Mouse (Mus musculus) MEL (cell line): ENCODE measurements around the gene Cdh23. TPM values are rescaled to one million over a fixed set of nuclear protein-coding genes. Genes with fewer than 3 reads are reported as not detected.

Source experiments
- DNase-seq: peaks from one replicate; pipeline ENCODE4 v3.0.0; 2011; ENCODE audit warnings: low read depth, low spot score
- H3K27ac ChIP-seq: 2 replicates; pipeline ENCODE4 v1.5.1; 2012; ENCODE audit warnings: low read depth, mild to moderate bottlenecking, control low read depth, low read length, moderate library complexity; ENCODE audit not compliant: control insufficient read depth
- H3K27me3 ChIP-seq, 2 experiments: fragments of 150-350 bp in 1 of 2; sonication (generic) in 1 of 2; 2 replicates each; pipeline ENCODE4 v1.6.1; 2012; ENCODE audit warnings: low read length in 2 of 2, mild to moderate bottlenecking in 2 of 2, improper control_type of control experiment in 1 of 2, moderate library complexity in 1 of 2; ENCODE audit not compliant: insufficient read depth in 2 of 2, control insufficient read depth in 1 of 2
- H3K36me3 ChIP-seq, 2 experiments: 2 replicates each; pipeline ENCODE4 v1.6.1; 2012 to 2014; ENCODE audit warnings: low read length in 2 of 2, improper control_type of control experiment in 1 of 2, inconsistent platforms in 1 of 2, mild to moderate bottlenecking in 1 of 2; ENCODE audit not compliant: insufficient read depth in 2 of 2, control insufficient read depth in 1 of 2
- H3K4me1 ChIP-seq, 2 experiments: fragments of 150-350 bp in 1 of 2; sonication (generic) in 1 of 2; 2 replicates each; pipeline ENCODE4 v1.6.1; 2012; ENCODE audit warnings: low read length in 2 of 2, improper control_type of control experiment in 1 of 2, mild to moderate bottlenecking in 1 of 2; ENCODE audit not compliant: insufficient read depth in 2 of 2, control insufficient read depth in 1 of 2
- H3K4me3 ChIP-seq, 2 experiments: fragments of 150-350 bp in 1 of 2; sonication (generic) in 1 of 2; 2 replicates each; pipeline ENCODE4 v1.5.1; 2012; ENCODE audit warnings: low read depth in 2 of 2, low read length in 2 of 2, mild to moderate bottlenecking in 2 of 2, moderate library complexity in 2 of 2, control low read depth in 1 of 2, improper control_type of control experiment in 1 of 2; ENCODE audit not compliant: control insufficient read depth in 1 of 2, insufficient read depth in 1 of 2
- H3K79me2 ChIP-seq: 2 replicates; pipeline ENCODE4 v1.6.1; 2012; ENCODE audit warnings: mild to moderate bottlenecking, low read length, moderate library complexity; ENCODE audit not compliant: control insufficient read depth, poor library complexity, insufficient read depth
- H3K9ac ChIP-seq: 2 replicates; pipeline ENCODE4 v1.6.1; 2012; ENCODE audit warnings: low read depth, mild to moderate bottlenecking, control low read depth, low read length, moderate library complexity; ENCODE audit not compliant: control insufficient read depth, poor library complexity, severe bottlenecking
- H3K9me3 ChIP-seq: fragments of 150-350 bp; sonication (generic); replicated peaks from 2 replicates; pipeline ENCODE4 v1.6.1; 2012; ENCODE audit warnings: mild to moderate bottlenecking, low read length, improper control_type of control experiment, moderate library complexity; ENCODE audit not compliant: insufficient read depth
- CHD1 ChIP-seq: IDR thresholded peaks from 2 replicates; pipeline ENCODE4 v1.6.1; 2012; ENCODE audit warnings: low read depth, mild to moderate bottlenecking, inconsistent platforms, low read length, improper control_type of control experiment
- CHD2 ChIP-seq: IDR thresholded peaks from 2 replicates; pipeline ENCODE4 v1.6.1; 2011; ENCODE audit warnings: low read length, improper control_type of control experiment
- CTCF ChIP-seq, 3 experiments: IDR thresholded peaks in 2 of 3; conservative IDR thresholded peaks in 1 of 3; 2 replicates each; pipeline ENCODE4 v1.5.1; 2011 to 2012; ENCODE audit warnings: low read length in 3 of 3, low read depth in 2 of 3, mild to moderate bottlenecking in 2 of 3, improper control_type of control experiment in 1 of 3, inconsistent platforms in 1 of 3, mixed read lengths in 1 of 3, moderate library complexity in 1 of 3; ENCODE audit not compliant: control insufficient read depth in 1 of 3, insufficient read depth in 1 of 3, poor library complexity in 1 of 3, severe bottlenecking in 1 of 3
- E2F4 ChIP-seq: IDR thresholded peaks from 2 replicates; pipeline ENCODE4 v1.6.1; 2011; ENCODE audit warnings: low read depth, low read length, improper control_type of control experiment, borderline replicate concordance
- ELF1 ChIP-seq: IDR thresholded peaks from 2 replicates; pipeline ENCODE4 v1.6.1; 2014; ENCODE audit warnings: low read depth, mild to moderate bottlenecking, inconsistent platforms, low read length, improper control_type of control experiment, moderate library complexity
- ETS1 ChIP-seq: IDR thresholded peaks from 2 replicates; pipeline ENCODE4 v1.6.1; 2012; ENCODE audit warnings: low read depth, mild to moderate bottlenecking, inconsistent platforms, low read length, improper control_type of control experiment, moderate library complexity
- GATA1 ChIP-seq: IDR thresholded peaks from 2 replicates; pipeline ENCODE4 v1.6.1; 2011; ENCODE audit warnings: low read depth, low read length, improper control_type of control experiment
- JUND ChIP-seq: IDR thresholded peaks from 2 replicates; pipeline ENCODE4 v1.6.1; 2011; ENCODE audit warnings: low read depth, mild to moderate bottlenecking, improper control_type of control experiment, low read length
- KAT2A ChIP-seq: conservative IDR thresholded peaks from 2 replicates; pipeline ENCODE4 v1.6.1; 2012; ENCODE audit warnings: low read depth, low read length, improper control_type of control experiment, inconsistent platforms
- MAFK ChIP-seq: IDR thresholded peaks from 2 replicates; pipeline ENCODE4 v1.6.1; 2011; ENCODE audit warnings: low read depth, mild to moderate bottlenecking, low read length, improper control_type of control experiment, borderline replicate concordance
- MAX ChIP-seq: IDR thresholded peaks from 2 replicates; pipeline ENCODE4 v1.6.1; 2011; ENCODE audit warnings: low read length, improper control_type of control experiment
- MEF2A ChIP-seq: IDR thresholded peaks from 2 replicates; pipeline ENCODE4 v1.6.1; 2014; ENCODE audit warnings: low read depth, mild to moderate bottlenecking, inconsistent platforms, low read length, improper control_type of control experiment; ENCODE audit not compliant: poor library complexity, insufficient replicate concordance, severe bottlenecking; ENCODE audit errors: extremely low read depth
- NELFE ChIP-seq: IDR thresholded peaks from 2 replicates; pipeline ENCODE4 v1.6.1; 2011; ENCODE audit warnings: low read depth, low read length, improper control_type of control experiment
- NRF1 ChIP-seq: IDR thresholded peaks from 2 replicates; pipeline ENCODE4 v1.6.1; 2014; ENCODE audit warnings: low read depth, mild to moderate bottlenecking, inconsistent platforms, low read length, improper control_type of control experiment, moderate library complexity; ENCODE audit not compliant: poor library complexity, insufficient read depth, severe bottlenecking
- SIN3A ChIP-seq: IDR thresholded peaks from 2 replicates; pipeline ENCODE4 v1.6.1; 2012; ENCODE audit warnings: low read length, improper control_type of control experiment, inconsistent platforms
- TBP ChIP-seq: IDR thresholded peaks from 2 replicates; pipeline ENCODE4 v1.8.0; 2011; ENCODE audit warnings: low read depth, low read length, improper control_type of control experiment
- USF1 ChIP-seq: IDR thresholded peaks from 2 replicates; pipeline ENCODE4 v1.6.1; 2014; ENCODE audit warnings: low read depth, mild to moderate bottlenecking, inconsistent platforms, low read length, improper control_type of control experiment, moderate library complexity
- ZC3H11A ChIP-seq: IDR thresholded peaks from 2 replicates; pipeline ENCODE4 v1.6.1; 2012; ENCODE audit warnings: low read depth, mild to moderate bottlenecking, inconsistent platforms, low read length, improper control_type of control experiment
- ZMIZ1 ChIP-seq: IDR thresholded peaks from 2 replicates; pipeline ENCODE4 v1.6.1; 2012; ENCODE audit warnings: low read depth, mild to moderate bottlenecking, inconsistent platforms, low read length, improper control_type of control experiment, moderate library complexity
- polyA plus RNA-seq, 2 experiments: library from polyadenylated mRNA; stranded (reverse) in 1 of 2; unstranded in 1 of 2; fragments of >175 nt in 1 of 2; fragments of >200 nt in 1 of 2; gene quantifications; 2 replicates each; pipeline versions ENCODE4 v1.2.1 to v1.2.4; 2012; ENCODE audit warnings: low replicate concordance in 2 of 2, low read depth in 1 of 2; ENCODE audit not compliant: insufficient read length in 2 of 2, insufficient read depth in 1 of 2, missing spikeins in 1 of 2
- total RNA-seq: library from RNA; depleted of rRNA; stranded (reverse); fragments of 300-350 nt; gene quantifications from 2 replicates; pipeline ENCODE4 v1.2.3, GENCODE M21; 2012

Gene Cdh23
- total and polyA plus RNA-seq, 3 experiments: 0.04 TPM; not detected in 2

DNA sequence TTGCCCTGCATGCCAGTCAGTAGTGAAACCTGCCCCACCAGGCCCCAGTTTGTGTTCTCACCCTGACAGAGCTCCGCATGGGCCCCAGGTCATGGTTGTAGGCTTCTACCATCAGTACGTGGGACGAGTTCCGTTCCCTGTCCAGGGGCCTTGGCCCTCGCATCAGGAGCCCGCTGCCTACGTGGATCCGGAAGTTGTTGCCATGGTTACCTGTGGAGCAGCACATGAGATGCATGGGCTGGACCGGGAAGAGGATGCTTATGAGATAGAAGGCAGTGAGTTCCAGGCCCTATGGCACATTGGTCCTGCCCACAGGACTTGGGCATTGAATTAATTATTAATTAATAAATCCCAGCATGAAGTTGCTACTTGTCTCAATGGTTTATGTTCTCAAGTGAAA, 304.6 kb downstream of the Cdh23 start:
- Histone ChIP-seq H3K36me3 (no peaks in the 10 kb centered on the region), H3K9me3 (no peaks in the 10 kb centered on the region), H3K27me3 (no peaks in the 10 kb centered on the region), H3K4me3 (no peak overlapping the region), H3K27ac (no peak overlapping the region), H3K9ac (no peak overlapping the region), H3K4me1 (no peaks in the 10 kb centered on the region), H3K79me2 (no peaks in the 10 kb centered on the region)
- DNase-seq: no peak
- TF ChIP-seq GATA1: no peak
- TF ChIP-seq ELF1: no peak
- no peak for TF ChIP-seq CTCF (IDR thresholded peaks at IDR 0.05 in 2 of 3, conservative IDR thresholded peaks at IDR 0.05 in 1 of 3; ENCODE audit: control insufficient read depth in 1 of 3, insufficient read depth in 1 of 3, low read depth in 2 of 3, low read length in 3 of 3, poor library complexity in 1 of 3, severe bottlenecking in 1 of 3)
- TF ChIP-seq E2F4: no peak

DNA sequence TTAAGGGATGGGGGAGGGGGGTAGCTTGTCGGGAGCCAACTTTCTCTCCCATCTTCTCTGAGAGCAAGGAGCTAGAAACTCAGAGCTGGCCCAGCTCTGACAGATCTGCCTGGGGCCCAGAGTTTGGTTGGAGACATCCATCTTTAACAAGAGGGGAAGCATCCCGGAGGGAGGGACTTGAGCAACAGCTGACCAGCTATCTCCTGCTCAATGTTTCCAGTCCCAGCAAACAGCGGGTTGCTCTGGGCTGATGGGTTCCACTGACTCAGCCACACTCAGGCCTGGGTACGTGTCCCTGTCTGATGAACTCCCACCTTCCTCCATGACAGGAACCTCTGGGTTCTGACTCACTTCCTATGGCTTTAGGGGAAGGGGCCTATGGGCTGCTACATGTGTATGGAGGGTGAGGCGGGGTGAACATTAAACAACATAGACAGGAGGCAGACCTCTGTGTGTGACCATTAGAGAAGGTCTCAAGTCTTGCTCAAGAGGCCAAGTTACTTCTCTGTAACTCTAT, 305.3 kb downstream of the Cdh23 start:
- no peaks in the 10 kb centered on the region for H3K36me3 ChIP-seq
- no peak overlapping the region for H3K4me3 ChIP-seq
- no peak for TF ChIP-seq MEF2A
- TF ChIP-seq MAX: no peak
- TF ChIP-seq CHD2: no peak
- no peak for TF ChIP-seq MAFK
- no peak for TF ChIP-seq SIN3A
- TF ChIP-seq ZMIZ1: no peak
- no peak for TF ChIP-seq JUND
- no peak for TF ChIP-seq ETS1
- TF ChIP-seq KAT2A: no peak
- TF ChIP-seq CHD1: no peak
- TF ChIP-seq USF1: no peak
- no peak for TF ChIP-seq E2F4
- no peak for TF ChIP-seq ZC3H11A
- TF ChIP-seq NELFE: no peak
- TF ChIP-seq TBP: no peak
- no peak for TF ChIP-seq NRF1
- no peak overlapping the region for H3K9ac ChIP-seq
- no peaks in the 10 kb centered on the region for H3K79me2 ChIP-seq
- H3K9me3 ChIP-seq: no peaks in the 10 kb centered on the region
- H3K27ac ChIP-seq: no peak overlapping the region
- H3K27me3 ChIP-seq: no peaks in the 10 kb centered on the region
- DNase-seq: no peak
- H3K4me1 ChIP-seq: no peaks in the 10 kb centered on the region
